Mouse (Mus musculus) kidney, embryonic 14.5 days (tissue): ENCODE results near the gene Plekha4. TPM values are rescaled to one million over a fixed set of nuclear protein-coding genes. Genes with fewer than 3 reads are reported as not detected.

Experiments
- ATAC-seq: fragments of 200-750 bp; cut with Nextera tagmentation; 2 replicates; pipeline ENCODE4 v1.8.0; 2017; ENCODE audit warnings: moderate number of reproducible peaks, mild to moderate bottlenecking, moderate TSS enrichment, moderate library complexity; ENCODE audit not compliant: low FRiP score, low TSS enrichment
- H3K27ac ChIP-seq: fragments of 300-500 bp; sonication (generic); 2 replicates; pipeline ENCODE4 v1.5.1; 2014; ENCODE audit warnings: low read depth, mild to moderate bottlenecking, low read length, moderate library complexity, mixed read lengths
- H3K27me3 ChIP-seq: fragments of 300-500 bp; sonication (generic); 2 replicates; pipeline ENCODE4 v1.6.1; 2014; ENCODE audit warnings: mild to moderate bottlenecking, low read length; ENCODE audit not compliant: control insufficient read depth, insufficient read depth
- H3K36me3 ChIP-seq: fragments of 300-500 bp; sonication (generic); 2 replicates; pipeline ENCODE4 v1.6.1; 2014; ENCODE audit warnings: low read length, mixed read lengths; ENCODE audit not compliant: control insufficient read depth, insufficient read depth
- H3K4me1 ChIP-seq: fragments of 300-500 bp; sonication (generic); 2 replicates; pipeline ENCODE4 v1.6.1; 2014; ENCODE audit warnings: low read length, mixed read lengths; ENCODE audit not compliant: control insufficient read depth, insufficient read depth
- H3K4me2 ChIP-seq: fragments of 300-500 bp; sonication (generic); replicated peaks from 2 replicates; pipeline ENCODE4 v1.6.1; 2014; ENCODE audit warnings: low read depth, mild to moderate bottlenecking, low read length
- H3K4me3 ChIP-seq: fragments of 300-500 bp; sonication (generic); 2 replicates; pipeline ENCODE4 v1.5.1; 2014; ENCODE audit warnings: mild to moderate bottlenecking, low read length
- H3K9ac ChIP-seq: fragments of 300-500 bp; sonication (generic); 2 replicates; pipeline ENCODE4 v1.6.1; 2014; ENCODE audit warnings: low read depth, mild to moderate bottlenecking, low read length, moderate library complexity
- H3K9me3 ChIP-seq: fragments of 300-500 bp; sonication (generic); 2 replicates; pipeline ENCODE4 v1.6.1; 2016; ENCODE audit warnings: low read length; ENCODE audit not compliant: control insufficient read depth
- WGBS: fragments of 180-500 bp; shearing (Covaris S2); extraction: QIAGEN DNeasy Blood & Tissue Kit; methylation state at CpG from one replicate; pipeline ENCODE4 v1.1.7; 2014; 5-methylcytosine and 5-hydroxymethylcytosine counted together
- polyA plus RNA-seq: library from polyadenylated mRNA; unstranded; fragments of >200 nt; fragmentation: Nextera tagmentation; extraction: Ambion mirVana; gene quantifications from 2 replicates; pipeline ENCODE4 v1.2.1, GENCODE M21; 2014

Plekha4 gene
- polyA plus RNA-seq, 1 experiment from 2014 or later, result 4.7 TPM

DNA sequence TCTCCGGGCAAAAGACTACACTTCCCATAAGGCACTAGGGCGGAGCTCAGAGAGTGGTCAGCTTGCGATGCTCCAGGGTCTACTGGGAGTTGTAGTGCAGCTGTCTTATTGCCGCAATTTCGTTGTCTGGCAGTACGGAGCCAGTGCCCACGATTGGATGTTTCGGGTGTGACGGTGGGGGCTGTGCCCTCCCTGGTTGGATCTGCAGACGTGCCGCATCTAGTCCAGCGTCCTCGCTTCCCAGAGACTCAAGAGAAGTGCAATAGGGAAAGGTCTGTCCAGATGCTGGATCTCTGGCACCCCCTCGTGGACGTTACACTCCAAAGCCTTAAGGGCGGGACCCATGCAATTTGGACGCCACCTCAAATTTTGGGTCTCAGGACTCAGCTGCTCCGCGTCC is 63.0 kb downstream of the Plekha4 start:
- H3K9me3 ChIP-seq, result no peaks in the 10 kb centered on the region
- H3K4me3 ChIP-seq, result peak overlapping the region; percentile 27
- peak overlapping the region; percentile 46 for H3K4me2 ChIP-seq
- ATAC-seq, result peak; percentile 94
- H3K27ac ChIP-seq, result no peak overlapping the region
- 4% methylated on average over 19 of the region's 19 CpGs for WGBS
- H3K36me3 ChIP-seq, result peaks cover 16% of the 10 kb centered on the region; the same call in 1 of the 2 replicates
- H3K4me1 ChIP-seq, result no peaks in the 10 kb centered on the region
- H3K9ac ChIP-seq, result peak overlapping the region; percentile 31; the same call in 1 of the 2 replicates
- H3K27me3 ChIP-seq, result no peaks in the 10 kb centered on the region

DNA sequence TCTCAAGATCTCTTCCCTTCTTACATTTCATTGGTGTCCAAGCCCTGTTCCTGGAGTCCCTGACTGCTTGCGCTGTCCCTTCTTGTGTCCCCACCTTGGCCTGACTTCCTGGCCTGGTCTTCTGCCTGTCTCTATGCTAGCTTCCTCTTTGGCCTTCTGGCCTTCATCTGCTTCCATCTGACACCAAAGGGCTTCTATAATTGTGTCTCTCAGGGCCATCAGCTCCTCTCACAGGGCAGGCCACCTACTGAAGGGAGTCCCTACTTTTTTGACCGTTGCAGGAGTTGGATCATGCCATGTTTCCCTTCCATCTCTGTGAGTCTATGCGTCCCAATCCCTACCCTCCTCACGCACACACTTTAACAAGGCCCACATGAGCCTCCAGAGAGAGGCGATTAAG is 63.8 kb downstream of the Plekha4 start:
- 97% methylated on average over 5 of the region's 5 CpGs for WGBS
- H3K36me3 ChIP-seq, result peaks cover 13% of the 10 kb centered on the region; the same call in 1 of the 2 replicates
- no peak overlapping the region for H3K4me2 ChIP-seq

DNA sequence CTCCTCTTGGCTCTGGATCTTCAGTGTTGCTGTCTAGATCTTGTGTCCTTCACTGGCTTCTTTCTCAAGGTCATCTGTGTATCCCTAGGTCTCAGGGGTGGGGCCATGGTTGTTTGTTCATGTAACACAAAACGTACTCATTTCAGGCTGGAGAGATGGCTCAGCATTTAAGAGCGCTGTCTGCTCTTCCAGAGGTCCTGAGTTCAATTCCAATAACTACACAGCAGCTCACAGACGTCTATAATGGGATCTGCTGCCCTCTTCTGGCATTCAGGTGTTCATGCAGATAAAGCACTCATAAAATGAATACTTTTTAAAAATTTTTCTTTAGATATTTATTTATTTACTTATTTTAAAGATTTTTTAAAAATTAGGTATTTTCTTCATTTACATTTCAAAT is 64.7 kb downstream of the Plekha4 start:
- H3K9me3 ChIP-seq, result no peaks in the 10 kb centered on the region
- WGBS, result 70% methylated on average over 3 of the region's 3 CpGs
- H3K4me2 ChIP-seq, result no peak overlapping the region
- no peak overlapping the region for H3K27ac ChIP-seq
- H3K4me3 ChIP-seq, result no peak overlapping the region
- H3K27me3 ChIP-seq, result no peaks in the 10 kb centered on the region
- H3K9ac ChIP-seq, result no peak overlapping the region
- H3K4me1 ChIP-seq, result no peaks in the 10 kb centered on the region
- H3K36me3 ChIP-seq, result peaks cover 7% of the 10 kb centered on the region; the same call in 1 of the 2 replicates
- ATAC-seq, result no peak

More for the DNA sequence above, 63.8 kb downstream of the Plekha4 start:
- no peak for ATAC-seq
- H3K9me3 ChIP-seq, result no peaks in the 10 kb centered on the region
- H3K4me3 ChIP-seq, result no peak overlapping the region
- H3K9ac ChIP-seq, result no peak overlapping the region
- no peak overlapping the region for H3K27ac ChIP-seq
- no peaks in the 10 kb centered on the region for H3K4me1 ChIP-seq
- H3K27me3 ChIP-seq, result no peaks in the 10 kb centered on the region

DNA sequence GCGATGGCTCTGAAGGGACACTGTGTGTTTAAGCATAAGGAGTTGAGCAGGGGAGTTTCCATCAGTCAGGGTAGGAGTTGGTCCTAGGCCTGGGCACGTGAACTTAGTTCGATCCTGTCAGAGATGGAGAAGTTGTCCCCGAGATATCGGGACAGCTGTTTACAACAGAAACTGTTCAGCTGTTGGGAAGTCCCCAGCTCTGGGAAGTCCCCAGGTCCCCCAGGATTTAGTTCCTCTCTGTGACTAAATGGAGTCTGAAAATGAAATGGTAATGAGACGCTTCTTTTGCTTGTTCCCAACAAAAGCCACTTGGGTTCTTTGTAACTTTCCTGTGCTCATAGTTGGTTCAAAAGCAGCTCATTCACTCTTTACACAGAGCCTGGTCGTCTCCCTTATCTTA is 65.8 kb downstream of the Plekha4 start:
- no peak overlapping the region for H3K9ac ChIP-seq
- no peak overlapping the region for H3K4me2 ChIP-seq
- no peaks in the 10 kb centered on the region for H3K27me3 ChIP-seq
- no peak for ATAC-seq
- H3K9me3 ChIP-seq, result no peaks in the 10 kb centered on the region
- no peaks in the 10 kb centered on the region for H3K4me1 ChIP-seq
- 81% methylated on average over 7 of the region's 7 CpGs for WGBS
- H3K36me3 ChIP-seq, result peaks cover 3% of the 10 kb centered on the region; the same call in 1 of the 2 replicates
- no peak overlapping the region for H3K4me3 ChIP-seq
- no peak overlapping the region for H3K27ac ChIP-seq

DNA sequence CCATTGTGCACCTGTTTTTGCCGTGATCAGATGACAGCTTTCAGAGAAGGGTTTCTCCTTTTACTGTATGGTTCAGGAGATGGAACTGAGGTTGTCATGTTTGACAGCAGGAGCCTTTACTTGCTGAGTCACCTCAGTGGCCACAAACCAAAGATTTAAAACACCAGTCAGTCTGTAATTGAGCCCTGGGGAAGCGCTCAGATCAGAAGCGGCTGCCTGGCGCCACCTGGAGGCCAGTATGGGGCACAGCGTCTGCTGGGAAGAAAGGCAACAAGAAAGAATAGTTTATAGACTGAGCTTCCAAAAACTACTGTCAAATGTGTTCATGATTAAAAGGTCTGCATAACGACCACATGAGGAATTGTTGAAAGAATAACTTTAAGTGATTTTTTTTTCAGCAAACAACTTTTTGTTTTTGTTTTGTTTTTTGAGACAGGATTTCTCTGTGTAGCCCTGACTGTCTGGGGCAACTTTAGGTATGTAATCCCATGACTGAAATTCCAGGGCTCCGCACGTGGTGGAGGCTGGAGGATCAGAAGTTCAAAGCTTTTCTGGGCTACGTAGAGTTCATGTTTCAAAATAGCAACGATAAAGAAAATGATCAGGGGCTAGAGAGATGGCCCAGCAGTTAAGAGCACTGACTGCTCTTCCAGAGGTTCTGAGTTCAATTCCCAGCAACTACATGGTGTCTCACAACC is 67.1 kb downstream of the Plekha4 start:
- no peak for ATAC-seq
- 23% methylated on average over 10 of the region's 10 CpGs for WGBS
- Histone ChIP-seq H3K4me2 (no peak overlapping the region), H3K4me3 (no peak overlapping the region), H3K4me1 (no peaks in the 10 kb centered on the region), H3K9me3 (no peaks in the 10 kb centered on the region), H3K27ac (no peak overlapping the region), H3K9ac (no peak overlapping the region), H3K27me3 (no peaks in the 10 kb centered on the region), H3K36me3 (peaks cover under 1% of the 10 kb centered on the region; the same call in 1 of the 2 replicates)

DNA sequence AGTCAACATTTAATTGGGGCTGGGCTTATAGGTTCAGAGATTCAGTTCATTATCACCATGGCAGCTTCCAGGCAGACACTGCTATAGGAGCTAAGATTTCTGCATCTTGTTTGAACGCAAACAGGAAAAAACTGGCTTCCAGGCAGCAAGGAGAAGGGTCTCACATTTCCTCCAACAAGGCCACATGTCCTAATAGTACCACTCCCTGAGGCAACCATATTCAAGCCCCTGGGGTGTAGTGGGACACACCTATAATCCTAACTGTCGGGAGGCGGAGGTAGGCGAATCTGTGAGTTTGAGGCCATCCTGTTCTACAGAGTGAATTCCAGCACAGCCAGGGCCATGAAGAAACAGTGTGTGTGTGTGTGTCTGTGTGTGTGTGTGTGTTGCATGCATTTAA is 69.0 kb downstream of the Plekha4 start:
- Histone ChIP-seq H3K36me3 (no peaks in the 10 kb centered on the region), H3K9ac (no peak overlapping the region), H3K4me3 (no peak overlapping the region), H3K9me3 (no peaks in the 10 kb centered on the region), H3K4me2 (no peak overlapping the region), H3K4me1 (no peaks in the 10 kb centered on the region), H3K27me3 (no peaks in the 10 kb centered on the region), H3K27ac (no peak overlapping the region)
- WGBS, result 85% methylated on average over 4 of the region's 4 CpGs
- no peak for ATAC-seq

DNA sequence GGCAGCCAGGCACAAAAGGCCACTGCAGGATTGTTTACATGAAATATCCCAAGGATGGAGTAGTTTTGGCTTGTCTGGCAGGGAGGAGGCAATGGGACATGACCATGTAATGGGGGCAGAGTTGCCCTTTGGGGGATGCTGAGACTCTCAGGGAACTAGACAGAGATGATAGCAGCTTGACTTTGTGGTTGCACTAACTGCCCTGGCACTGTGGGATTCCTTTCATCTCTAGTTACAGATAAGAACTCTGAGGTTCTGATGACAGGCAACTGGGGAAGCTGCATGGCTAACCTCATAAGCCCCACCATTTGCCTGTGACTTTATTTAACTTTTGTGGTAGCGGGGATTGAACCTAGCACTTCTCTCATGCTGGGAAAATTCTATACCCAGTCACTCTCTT is 70.0 kb downstream of the Plekha4 start:
- no peak overlapping the region for H3K4me2 ChIP-seq
- no peak overlapping the region for H3K9ac ChIP-seq
- no peaks in the 10 kb centered on the region for H3K9me3 ChIP-seq
- H3K36me3 ChIP-seq, result no peaks in the 10 kb centered on the region
- WGBS, result 85% methylated on average over 1 of the region's 1 CpGs
- ATAC-seq, result no peak
- H3K4me3 ChIP-seq, result no peak overlapping the region
- no peaks in the 10 kb centered on the region for H3K4me1 ChIP-seq
- no peaks in the 10 kb centered on the region for H3K27me3 ChIP-seq
- no peak overlapping the region for H3K27ac ChIP-seq

DNA sequence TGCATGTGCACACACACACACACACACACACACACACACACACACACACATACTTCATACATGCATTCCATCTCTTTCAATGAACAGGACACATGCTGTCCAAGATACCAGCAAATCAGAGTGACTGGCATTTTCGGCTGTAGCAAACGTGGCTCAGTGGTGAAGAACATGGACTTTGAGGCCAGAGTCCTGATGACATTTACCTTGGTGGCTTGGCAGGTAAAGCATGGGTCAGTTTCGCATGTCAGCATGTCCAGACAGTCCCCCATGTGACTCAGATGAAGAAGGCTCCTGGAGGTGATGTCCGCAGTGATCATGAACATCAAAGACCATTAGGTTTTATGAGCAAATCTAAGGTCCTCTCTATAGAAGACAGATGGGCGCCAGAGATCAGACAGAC is 70.9 kb downstream of the Plekha4 start:
- no peaks in the 10 kb centered on the region for H3K36me3 ChIP-seq
- H3K27me3 ChIP-seq, result no peaks in the 10 kb centered on the region
- WGBS, result 87% methylated on average over 5 of the region's 5 CpGs
- no peaks in the 10 kb centered on the region for H3K4me1 ChIP-seq
- no peak overlapping the region for H3K4me3 ChIP-seq
- no peak overlapping the region for H3K4me2 ChIP-seq
- H3K9ac ChIP-seq, result no peak overlapping the region
- no peaks in the 10 kb centered on the region for H3K9me3 ChIP-seq
- no peak for ATAC-seq
- H3K27ac ChIP-seq, result no peak overlapping the region

DNA sequence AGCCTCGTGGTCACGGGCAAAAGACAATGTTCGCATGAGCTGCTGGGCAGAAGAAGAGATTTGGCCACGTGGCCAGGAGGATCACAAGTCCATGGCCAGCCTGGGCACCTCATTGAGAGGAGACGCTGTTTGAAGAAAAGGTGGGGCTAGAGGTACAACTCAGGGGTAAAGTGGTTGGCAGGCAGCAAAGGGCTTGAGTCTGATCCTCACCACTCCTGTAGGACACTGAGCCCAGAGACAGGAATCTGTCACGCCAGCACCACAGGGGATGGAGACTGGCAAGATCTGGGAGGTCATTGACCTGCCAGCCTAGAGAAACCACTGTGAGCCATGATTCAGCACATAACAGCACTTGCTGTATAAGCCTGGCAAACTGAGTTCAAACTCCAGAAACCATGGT is 71.4 kb downstream of the Plekha4 start:
- no peak overlapping the region for H3K4me3 ChIP-seq
- no peak overlapping the region for H3K9ac ChIP-seq
- H3K4me1 ChIP-seq, result no peaks in the 10 kb centered on the region
- H3K27me3 ChIP-seq, result no peaks in the 10 kb centered on the region
- no peak overlapping the region for H3K4me2 ChIP-seq
- H3K27ac ChIP-seq, result no peak overlapping the region
- WGBS, result 92% methylated on average over 6 of the region's 6 CpGs
- no peak for ATAC-seq
- no peaks in the 10 kb centered on the region for H3K9me3 ChIP-seq
- no peaks in the 10 kb centered on the region for H3K36me3 ChIP-seq
